Mouse (Mus musculus) midbrain, embryonic 11.5 days (tissue): Measurements from ENCODE around the gene Enah. TPM values are rescaled to one million over a fixed set of nuclear protein-coding genes. Genes with fewer than 3 reads are reported as not detected.

Source experiments
- ATAC-seq: fragments of 200-750 bp; cut with Nextera tagmentation; 2 replicates; pipeline ENCODE4 v1.8.0; 2017; ENCODE audit warnings: moderate TSS enrichment, moderate library complexity; ENCODE audit not compliant: low FRiP score
- DNase-seq: peaks from one replicate; pipeline ENCODE4 v3.0.0; 2015; ENCODE audit warnings: low spot score; ENCODE audit errors: missing footprints
- H3K27ac ChIP-seq: fragments of 300-500 bp; sonication (generic); 2 replicates; pipeline ENCODE4 v1.5.1; 2014; ENCODE audit warnings: low read depth, low read length
- H3K27me3 ChIP-seq: fragments of 300-500 bp; sonication (generic); 2 replicates; pipeline ENCODE4 v1.6.1; 2014; ENCODE audit warnings: mild to moderate bottlenecking, low read length, moderate library complexity, mixed read lengths; ENCODE audit not compliant: control insufficient read depth, insufficient read depth
- H3K36me3 ChIP-seq: fragments of 300-500 bp; sonication (generic); 2 replicates; pipeline ENCODE4 v1.6.1; 2014; ENCODE audit warnings: mild to moderate bottlenecking, low read length, moderate library complexity, mixed read lengths; ENCODE audit not compliant: control insufficient read depth, insufficient read depth
- H3K4me1 ChIP-seq: fragments of 300-500 bp; sonication (generic); 2 replicates; pipeline ENCODE4 v1.6.1; 2014; ENCODE audit warnings: low read length; ENCODE audit not compliant: control insufficient read depth, insufficient read depth
- H3K4me2 ChIP-seq: fragments of 300-500 bp; sonication (generic); 2 replicates; pipeline ENCODE4 v1.6.1; 2014; ENCODE audit warnings: mild to moderate bottlenecking, moderate library complexity
- H3K4me3 ChIP-seq: fragments of 300-500 bp; sonication (generic); 2 replicates; pipeline ENCODE4 v1.5.1; 2014; ENCODE audit warnings: low read depth, low read length
- H3K9ac ChIP-seq: fragments of 300-500 bp; sonication (generic); 2 replicates; pipeline ENCODE4 v1.6.1; 2014; ENCODE audit warnings: low read length
- H3K9me3 ChIP-seq: fragments of 300-500 bp; sonication (generic); 2 replicates; pipeline ENCODE4 v1.6.1; 2016; ENCODE audit warnings: low read length; ENCODE audit not compliant: control insufficient read depth
- WGBS: fragments of 180-500 bp; shearing (Covaris S2); extraction: QIAGEN DNeasy Blood & Tissue Kit; methylation state at CpG from one replicate; pipeline ENCODE4 v1.1.7; 2014; 5-methylcytosine and 5-hydroxymethylcytosine counted together
- polyA plus RNA-seq: library from polyadenylated mRNA; unstranded; fragments of >200 nt; fragmentation: Nextera tagmentation; extraction: Ambion mirVana; gene quantifications from 2 replicates; pipeline ENCODE4 v1.2.1, GENCODE M21; 2014

Gene Enah
- polyA plus RNA-seq, 1 experiment from 2014 or later = 28.1 TPM

DNA sequence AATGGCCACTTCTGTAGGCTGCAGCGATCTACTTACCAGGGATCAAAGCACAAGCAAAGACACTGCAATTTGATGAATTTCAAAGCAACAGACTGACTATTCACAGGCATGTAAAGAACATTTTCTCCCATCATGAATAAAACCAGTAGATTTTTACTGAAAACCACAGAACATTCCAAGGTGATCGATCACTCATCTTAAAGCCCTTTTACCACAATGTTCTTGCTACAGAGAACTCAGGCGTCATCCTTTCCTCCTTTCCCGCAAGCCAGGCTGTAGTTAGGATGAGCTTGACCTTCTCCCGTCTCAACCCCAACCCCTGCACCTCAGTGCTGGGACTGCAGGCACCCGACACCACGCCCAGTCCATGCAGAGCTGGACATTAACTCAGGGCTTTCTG is 107.9 kb downstream of the Enah start:
- ATAC-seq = no peak

DNA sequence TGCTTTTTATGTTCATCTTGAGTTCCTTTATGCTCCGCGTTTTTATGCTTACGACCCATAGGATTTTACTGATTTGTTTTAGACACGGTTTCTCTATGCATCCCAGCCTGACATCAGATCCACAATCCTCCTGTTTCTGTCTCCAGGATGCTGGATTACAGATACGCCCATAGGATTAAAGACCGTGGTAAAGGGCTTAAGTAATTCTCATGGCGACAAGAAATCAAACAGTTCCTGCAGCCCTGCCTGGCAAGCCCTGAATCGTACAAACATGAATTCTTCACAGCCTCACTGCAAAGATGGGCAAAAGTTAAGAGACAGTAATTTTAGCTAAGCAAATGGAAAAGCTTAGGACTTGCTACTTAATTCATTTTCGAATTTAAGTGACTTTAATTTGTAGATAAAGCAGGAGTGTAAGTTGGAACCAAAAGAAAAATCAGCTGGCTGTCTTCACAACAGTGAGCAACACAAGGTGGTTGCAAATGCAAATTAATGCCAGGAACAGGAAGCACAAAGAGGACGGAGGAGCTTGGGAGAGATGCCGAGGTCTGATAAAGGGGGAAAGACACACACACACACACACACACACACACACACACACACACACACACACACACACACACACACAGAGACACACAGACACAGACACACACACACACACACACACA is 118.0 kb downstream of the Enah start:
- DNase-seq (peak; percentile 90), ATAC-seq (0 out of 2 replicates have a peak, but pooled peaks have one; percentile 64)
- Histone ChIP-seq H3K4me2 (no peak overlapping the region), H3K36me3 (no peaks in the 10 kb centered on the region; the same call in 1 of the 2 replicates), H3K27me3 (0 out of 2 replicates have a peak, but pooled peaks cover 3% of the 10 kb centered on the region), H3K4me1 (no peaks in the 10 kb centered on the region), H3K9me3 (no peaks in the 10 kb centered on the region), H3K4me3 (no peak overlapping the region), H3K27ac (no peak overlapping the region), H3K9ac (no peak overlapping the region)
- WGBS = 38% methylated on average over 11 of the region's 11 CpGs

More for the DNA sequence above, 107.9 kb downstream of the Enah start:
- Histone ChIP-seq H3K4me2 (no peak overlapping the region), H3K9me3 (no peaks in the 10 kb centered on the region), H3K27ac (no peak overlapping the region), H3K36me3 (no peaks in the 10 kb centered on the region; the same call in 1 of the 2 replicates), H3K9ac (no peak overlapping the region), H3K27me3 (no peaks in the 10 kb centered on the region), H3K4me3 (no peak overlapping the region), H3K4me1 (no peaks in the 10 kb centered on the region)
- 92% methylated on average over 7 of the region's 7 CpGs for WGBS
- no peak for DNase-seq

DNA sequence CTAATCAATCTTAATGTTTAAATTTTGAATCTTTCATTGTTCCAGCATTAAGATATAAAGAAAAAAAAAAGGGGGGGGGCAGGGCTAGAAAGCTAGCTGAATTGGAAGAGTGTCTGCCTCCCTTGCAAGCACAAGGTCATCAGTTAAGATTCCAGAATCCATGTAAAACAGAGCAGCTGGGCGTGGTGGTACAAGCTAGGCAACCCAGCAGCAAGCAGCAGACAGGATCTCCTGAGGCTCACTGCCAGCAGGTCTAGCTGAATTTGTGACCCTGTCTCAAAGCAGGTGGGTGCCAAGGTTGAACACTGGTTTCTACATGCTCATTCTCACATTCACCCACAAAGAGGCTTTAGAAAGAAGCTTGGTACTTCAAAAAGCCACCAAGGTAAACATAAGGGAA is 118.9 kb downstream of the Enah start:
- no peak overlapping the region for H3K4me2 ChIP-seq
- ATAC-seq (no peak), DNase-seq (no peak)
- H3K36me3 ChIP-seq = no peaks in the 10 kb centered on the region
- H3K9me3 ChIP-seq = no peaks in the 10 kb centered on the region
- H3K9ac ChIP-seq = no peak overlapping the region
- H3K4me3 ChIP-seq = no peak overlapping the region
- H3K4me1 ChIP-seq = no peaks in the 10 kb centered on the region
- 79% methylated on average over 1 of the region's 1 CpGs for WGBS
- H3K27ac ChIP-seq = no peak overlapping the region
- 0 out of 2 replicates have a peak, but pooled peaks cover 3% of the 10 kb centered on the region for H3K27me3 ChIP-seq

DNA sequence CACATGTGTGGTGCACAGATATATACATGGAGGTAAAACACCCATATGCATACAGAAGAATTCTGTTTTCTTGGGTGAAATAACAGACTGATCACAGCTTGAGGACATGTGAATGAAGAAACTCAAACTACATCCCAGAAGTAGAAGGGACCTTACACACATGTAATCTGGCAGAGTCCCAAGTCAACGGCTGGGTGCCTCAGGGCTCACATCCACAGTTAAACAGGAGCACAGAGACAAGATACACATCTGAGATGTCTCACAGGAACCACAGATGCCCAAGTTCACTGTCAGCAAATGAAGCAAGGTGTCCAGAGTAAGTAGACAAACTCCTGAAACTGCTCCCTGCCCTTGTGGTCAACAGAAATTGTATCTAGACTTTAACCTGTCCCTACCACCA is 120.8 kb downstream of the Enah start:
- Histone ChIP-seq H3K9me3 (no peaks in the 10 kb centered on the region), H3K36me3 (no peaks in the 10 kb centered on the region), H3K27me3 (0 out of 2 replicates have a peak, but pooled peaks cover 3% of the 10 kb centered on the region), H3K27ac (no peak overlapping the region), H3K4me1 (no peaks in the 10 kb centered on the region), H3K9ac (no peak overlapping the region), H3K4me3 (no peak overlapping the region), H3K4me2 (no peak overlapping the region)
- 86% methylated on average over 1 of the region's 1 CpGs for WGBS
- no peak for ATAC-seq
- no peak for DNase-seq

DNA sequence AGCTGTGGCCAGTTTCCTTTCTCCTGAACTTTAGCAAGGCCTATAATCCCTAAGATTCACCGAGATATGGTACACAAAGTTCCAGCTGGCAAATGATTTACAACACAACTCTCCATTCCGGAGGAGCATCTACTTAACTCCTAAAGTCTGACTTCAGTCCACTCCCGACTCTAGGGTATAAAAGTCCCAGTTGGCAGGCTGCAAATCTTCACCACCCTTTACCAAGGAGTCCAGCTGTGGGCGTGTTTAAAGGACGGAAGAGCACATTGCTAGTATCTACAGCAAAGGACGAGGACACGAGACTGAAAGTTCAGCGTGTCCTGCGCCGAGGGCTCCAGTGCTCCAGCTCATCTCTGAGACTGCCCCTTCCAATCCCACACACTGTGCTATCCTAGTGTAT is 122.8 kb downstream of the Enah start:
- ATAC-seq = no peak

DNA sequence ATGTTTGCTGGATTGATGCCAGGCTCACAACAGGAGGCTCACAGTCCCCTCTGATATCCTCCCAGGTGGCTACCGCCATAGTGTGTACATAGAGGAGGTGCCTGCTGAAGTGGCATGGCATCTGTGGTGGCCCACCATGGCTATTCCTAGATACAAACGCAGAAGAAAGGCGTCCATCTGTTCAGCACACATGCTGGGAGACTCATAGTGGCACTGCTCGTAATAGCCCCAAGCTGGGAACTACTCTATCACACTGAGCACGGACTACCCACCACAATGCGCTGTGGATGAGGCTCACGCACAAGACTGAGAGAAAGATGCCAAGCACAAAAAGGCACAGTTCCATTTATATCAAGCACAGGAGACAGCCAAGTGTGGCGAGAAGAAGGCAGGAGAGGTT is 126.1 kb downstream of the Enah start:
- Histone ChIP-seq H3K36me3 (no peaks in the 10 kb centered on the region), H3K4me2 (no peak overlapping the region), H3K27ac (no peak overlapping the region), H3K4me3 (no peak overlapping the region), H3K9me3 (no peaks in the 10 kb centered on the region), H3K4me1 (no peaks in the 10 kb centered on the region), H3K9ac (no peak overlapping the region), H3K27me3 (no peaks in the 10 kb centered on the region)
- 84% methylated on average over 8 of the region's 8 CpGs for WGBS
- no peak for DNase-seq
- ATAC-seq = no peak

More for the DNA sequence above, 122.8 kb downstream of the Enah start:
- Histone ChIP-seq H3K4me2 (no peak overlapping the region), H3K9me3 (no peaks in the 10 kb centered on the region), H3K27me3 (0 out of 2 replicates have a peak, but pooled peaks cover 3% of the 10 kb centered on the region), H3K27ac (no peak overlapping the region), H3K4me1 (no peaks in the 10 kb centered on the region), H3K9ac (no peak overlapping the region), H3K4me3 (no peak overlapping the region), H3K36me3 (no peaks in the 10 kb centered on the region)
- no peak for DNase-seq
- WGBS = 83% methylated on average over 10 of the region's 10 CpGs

DNA sequence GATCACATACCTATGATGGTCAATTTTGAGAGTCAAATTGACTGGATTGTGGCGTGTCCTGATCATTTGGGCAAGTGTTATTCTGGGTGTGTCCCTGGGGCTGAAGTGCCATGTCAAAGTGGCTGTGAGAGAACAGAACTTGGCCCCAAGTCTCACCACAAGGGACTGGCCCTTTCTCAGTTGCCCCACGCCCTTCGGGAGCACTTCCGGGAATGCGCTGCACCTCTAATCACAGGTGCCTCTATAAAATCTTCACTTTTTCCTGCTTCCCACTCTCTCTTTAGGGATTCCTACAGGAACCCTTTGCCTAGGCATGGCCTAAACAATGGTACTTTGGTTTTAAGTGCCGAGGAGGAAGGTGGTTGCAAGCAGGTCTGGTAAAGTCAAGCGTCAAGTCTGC is 130.1 kb downstream of the Enah start:
- 89% methylated on average over 7 of the region's 7 CpGs for WGBS

DNA sequence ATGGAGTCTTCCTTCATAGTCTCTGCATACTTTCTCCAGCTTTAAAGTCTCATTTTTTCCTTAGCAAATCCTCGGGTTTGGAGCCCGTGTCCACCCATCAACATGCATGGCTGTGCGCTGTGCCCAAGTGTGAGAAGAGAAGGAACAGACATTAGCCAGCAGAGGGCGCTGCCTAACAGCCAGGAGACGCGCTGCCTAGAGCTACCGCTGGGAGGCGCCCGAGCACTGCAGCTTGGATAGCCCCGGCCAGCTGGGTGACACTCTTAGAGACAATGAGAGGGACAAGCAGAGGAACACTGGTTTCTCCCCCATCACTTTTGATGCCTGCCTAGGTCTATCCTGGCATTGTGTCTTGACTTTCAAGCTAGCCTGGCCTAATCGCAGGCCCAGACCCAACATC is 131.0 kb downstream of the Enah start:
- Histone ChIP-seq H3K4me2 (no peak overlapping the region), H3K27ac (no peak overlapping the region), H3K9me3 (no peaks in the 10 kb centered on the region), H3K36me3 (no peaks in the 10 kb centered on the region), H3K4me1 (no peaks in the 10 kb centered on the region), H3K4me3 (no peak overlapping the region), H3K27me3 (no peaks in the 10 kb centered on the region), H3K9ac (no peak overlapping the region; the same call in 1 of the 2 replicates)
- ATAC-seq = peak; percentile 85
- DNase-seq = peak; percentile 99
- WGBS = 8% methylated on average over 11 of the region's 11 CpGs

More for the DNA sequence above, 130.1 kb downstream of the Enah start:
- DNase-seq = no peak
- Histone ChIP-seq H3K36me3 (no peaks in the 10 kb centered on the region), H3K27ac (no peak overlapping the region), H3K4me1 (no peaks in the 10 kb centered on the region), H3K4me2 (no peak overlapping the region), H3K27me3 (no peaks in the 10 kb centered on the region), H3K4me3 (no peak overlapping the region), H3K9ac (no peak overlapping the region), H3K9me3 (no peaks in the 10 kb centered on the region)
- no peak for ATAC-seq

DNA sequence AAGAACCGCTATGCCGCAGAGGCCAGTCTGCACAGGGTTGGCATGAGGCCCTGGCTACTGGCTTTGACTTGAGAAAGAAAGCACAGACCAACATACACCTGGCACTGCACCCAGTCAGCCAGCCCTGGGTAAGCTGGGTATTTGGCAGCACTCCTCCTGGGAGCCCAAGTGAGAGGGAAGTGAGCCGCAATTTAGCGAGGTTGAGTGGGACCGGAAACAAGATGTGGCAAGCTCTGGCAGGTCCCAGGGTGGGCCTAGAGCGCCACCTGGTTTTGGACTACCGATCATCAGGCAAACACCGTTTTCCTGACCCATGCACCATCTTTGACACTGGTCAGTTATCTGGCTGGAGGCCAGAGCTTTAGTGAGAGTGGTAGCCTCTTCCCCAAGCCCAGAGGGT is 138.3 kb downstream of the Enah start:
- H3K9me3 ChIP-seq = no peaks in the 10 kb centered on the region
- H3K36me3 ChIP-seq = no peaks in the 10 kb centered on the region
- no peaks in the 10 kb centered on the region for H3K4me1 ChIP-seq
- DNase-seq (peak; percentile 90), ATAC-seq (no peak)
- H3K4me2 ChIP-seq = no peak overlapping the region
- H3K27me3 ChIP-seq = no peaks in the 10 kb centered on the region
- H3K9ac ChIP-seq = no peak overlapping the region
- H3K4me3 ChIP-seq = no peak overlapping the region
- WGBS = 37% methylated on average over 8 of the region's 8 CpGs
- no peak overlapping the region for H3K27ac ChIP-seq
